Mouse (Mus musculus): Measurements from ENCODE around the gene 2310034G01Rik. TPM values are rescaled to one million over a fixed set of nuclear protein-coding genes. Genes with fewer than 3 reads are reported as not detected.

2310034G01Rik gene
- polyA plus RNA-seq, 1 experiment from 2014 or later: 1.5 TPM

DNA sequence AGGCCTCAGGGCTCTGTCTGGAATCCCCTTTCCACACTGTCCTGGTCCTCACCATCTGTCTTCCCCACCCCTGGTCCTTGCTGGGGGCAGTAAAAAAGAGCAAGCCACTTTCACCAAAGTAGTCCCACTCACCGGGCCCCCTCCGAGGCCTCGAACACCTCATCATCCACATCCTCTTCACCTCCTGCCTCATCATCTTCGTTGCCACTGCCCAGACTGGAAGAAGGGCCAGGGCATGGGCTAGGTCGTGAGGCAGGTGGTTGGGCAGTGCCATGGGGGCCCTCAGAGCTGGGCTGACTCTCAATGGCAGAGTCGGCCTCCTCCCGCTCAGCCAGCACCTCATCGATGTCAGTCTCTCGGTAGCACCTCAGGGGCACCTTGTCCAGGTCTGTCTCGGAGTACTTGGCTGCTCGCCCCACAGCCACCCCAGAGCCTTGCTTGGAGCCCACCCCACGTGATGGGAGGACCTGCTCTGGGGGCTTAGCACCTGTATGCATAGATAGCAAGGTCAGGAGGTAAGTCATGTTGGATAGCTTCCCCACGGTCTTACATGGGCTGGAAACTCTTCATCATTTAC, 27.0 kb downstream of the 2310034G01Rik start:
- no peaks in the 10 kb centered on the region for H3K36me3 ChIP-seq (ENCODE audit: control insufficient read depth, insufficient read depth, low read length)
- no peak overlapping the region for H3K9ac ChIP-seq (ENCODE audit: low read depth, low read length)
- H3K9me3 ChIP-seq (ENCODE audit: control insufficient read depth, low read length): no peaks in the 10 kb centered on the region
- H3K27ac ChIP-seq (ENCODE audit: low read depth, low read length): no peak overlapping the region
- WGBS: 70% methylated on average over 13 of the region's 13 CpGs
- peaks cover 22% of the 10 kb centered on the region for H3K4me1 ChIP-seq (replicated peaks; ENCODE audit: control insufficient read depth, insufficient read depth, low read length)
- DNase-seq (ENCODE audit: low spot score) (no peak), ATAC-seq (replicated peaks; ENCODE audit: low FRiP score) (no peak)
- no peak overlapping the region for H3K4me2 ChIP-seq
- peaks cover 96% of the 10 kb centered on the region for H3K27me3 ChIP-seq (replicated peaks; ENCODE audit: control insufficient read depth, insufficient read depth, low read length)
- no peak overlapping the region for H3K4me3 ChIP-seq (ENCODE audit: low read depth, low read length)

- Histone ChIP-seq H3K27me3 (replicated peaks; ENCODE audit: control insufficient read depth, insufficient read depth, low read length) (peaks cover 100% of the 10 kb centered on the region), H3K27ac (ENCODE audit: low read depth, low read length) (no peak overlapping the region), H3K4me3 (ENCODE audit: low read depth, low read length) (no peak overlapping the region), H3K36me3 (ENCODE audit: control insufficient read depth, insufficient read depth, low read length) (no peaks in the 10 kb centered on the region), H3K4me1 (replicated peaks; ENCODE audit: control insufficient read depth, insufficient read depth, low read length) (peaks cover 24% of the 10 kb centered on the region), H3K9ac (ENCODE audit: low read depth, low read length) (no peak overlapping the region), H3K4me2 (no peak overlapping the region), H3K9me3 (ENCODE audit: control insufficient read depth, low read length) (no peaks in the 10 kb centered on the region)
- 56% methylated on average over 11 of the region's 11 CpGs for WGBS
- DNase-seq (ENCODE audit: low spot score) (no peak), ATAC-seq (replicated peaks; ENCODE audit: low FRiP score) (no peak)
These were observed 27.7 kb downstream of the 2310034G01Rik start for GRCm38 (mm10) chr19:46322144-46322995.

GRCm38 (mm10) chr19:46321101-46321943, 28.8 kb downstream of the 2310034G01Rik start:
- DNase-seq (ENCODE audit: low spot score) (no peak), ATAC-seq (replicated peaks; ENCODE audit: low FRiP score) (no peak)
- no peaks in the 10 kb centered on the region for H3K36me3 ChIP-seq (ENCODE audit: control insufficient read depth, insufficient read depth, low read length)
- no peak overlapping the region for H3K4me2 ChIP-seq
- no peak overlapping the region for H3K27ac ChIP-seq (ENCODE audit: low read depth, low read length)
- WGBS: 29% methylated on average over 6 of the region's 6 CpGs
- no peak overlapping the region for H3K9ac ChIP-seq (ENCODE audit: low read depth, low read length)
- H3K9me3 ChIP-seq (ENCODE audit: control insufficient read depth, low read length): no peaks in the 10 kb centered on the region
- H3K4me1 ChIP-seq (replicated peaks; ENCODE audit: control insufficient read depth, insufficient read depth, low read length): peaks cover 24% of the 10 kb centered on the region
- peaks cover 100% of the 10 kb centered on the region for H3K27me3 ChIP-seq (replicated peaks; ENCODE audit: control insufficient read depth, insufficient read depth, low read length)
- H3K4me3 ChIP-seq (ENCODE audit: low read depth, low read length): no peak overlapping the region

DNA sequence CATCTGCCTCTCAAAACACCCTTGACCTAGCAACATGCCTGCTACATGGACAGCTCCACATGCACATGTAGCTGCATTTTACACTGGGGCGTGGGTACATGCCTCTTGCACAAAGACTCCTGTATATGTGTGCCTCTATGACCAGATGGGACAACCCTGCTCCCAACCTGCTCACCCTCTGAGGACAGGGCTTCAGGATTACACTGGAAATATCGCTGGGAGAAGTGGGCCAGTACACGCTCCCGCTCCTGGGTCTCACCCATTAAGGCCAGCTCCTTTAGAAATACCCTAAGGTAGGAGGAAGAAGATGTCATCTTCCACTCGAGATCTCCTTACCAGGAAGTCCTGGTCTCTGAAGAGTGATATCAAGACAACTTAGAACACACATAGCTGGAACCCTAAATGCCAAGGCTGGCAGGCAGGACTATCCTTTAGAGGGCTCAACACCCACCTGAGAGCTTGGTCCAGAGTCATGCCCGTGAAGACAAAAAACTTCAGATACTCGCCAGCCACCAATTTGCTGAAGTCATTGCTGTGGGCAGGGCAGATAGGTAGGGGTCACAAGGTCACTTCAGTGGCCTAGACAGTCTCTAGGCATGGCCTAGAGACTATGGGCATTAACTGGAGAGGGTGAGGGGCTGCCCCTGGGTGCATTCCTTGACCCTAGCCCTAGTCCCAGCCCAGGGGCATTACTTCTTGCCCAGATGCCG, 29.9 kb downstream of the 2310034G01Rik start:
- H3K36me3 ChIP-seq (ENCODE audit: control insufficient read depth, insufficient read depth, low read length): no peaks in the 10 kb centered on the region

DNA sequence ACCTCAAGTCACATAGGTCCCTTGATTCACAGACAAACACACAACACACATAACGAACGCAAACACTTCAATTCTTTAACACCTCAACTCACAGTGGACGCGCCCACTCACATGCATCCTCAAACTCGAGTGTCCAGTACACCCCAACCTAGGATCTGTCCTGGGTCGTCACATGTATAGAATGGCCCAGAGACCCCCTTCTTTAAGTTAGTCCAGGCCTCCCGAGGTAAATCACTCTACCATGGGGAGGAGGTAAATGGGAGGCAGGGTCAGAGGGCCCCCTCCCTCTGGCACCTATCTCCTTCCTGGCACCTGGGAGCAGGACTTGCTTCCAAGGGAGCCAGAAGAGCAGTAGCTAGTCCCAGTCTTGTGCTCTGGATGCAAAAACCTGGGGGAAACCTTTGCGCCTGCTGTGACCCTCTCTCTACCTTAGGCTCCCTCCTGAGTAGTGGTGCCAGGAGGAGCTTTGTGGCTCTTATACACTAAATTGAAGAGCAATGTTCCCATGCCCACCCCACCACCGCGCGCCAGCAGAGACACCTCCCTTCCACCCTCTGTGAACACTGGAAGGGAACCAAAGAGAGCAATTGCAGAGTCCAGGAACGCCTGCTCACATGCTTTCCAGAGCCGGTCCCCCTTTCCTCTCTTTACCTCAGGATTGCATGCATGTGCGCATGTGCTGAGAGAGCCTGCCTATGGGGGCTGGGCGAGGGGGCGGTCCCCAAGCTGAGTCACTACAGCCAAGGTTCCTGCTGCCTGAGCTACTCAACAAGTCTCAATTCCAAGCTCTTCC, 31.3 kb downstream of the 2310034G01Rik start:
- Histone ChIP-seq H3K9ac (ENCODE audit: low read depth, low read length) (no peak overlapping the region), H3K4me2 (peak overlapping the region; percentile 79), H3K4me3 (ENCODE audit: low read depth, low read length) (no peak overlapping the region)

More for the DNA sequence above, 29.9 kb downstream of the 2310034G01Rik start:
- Histone ChIP-seq H3K9ac (ENCODE audit: low read depth, low read length) (no peak overlapping the region), H3K4me2 (no peak overlapping the region), H3K27ac (ENCODE audit: low read depth, low read length) (no peak overlapping the region; the same call in 1 of the 2 replicates), H3K4me3 (ENCODE audit: low read depth, low read length) (no peak overlapping the region), H3K9me3 (ENCODE audit: control insufficient read depth, low read length) (no peaks in the 10 kb centered on the region), H3K4me1 (replicated peaks; ENCODE audit: control insufficient read depth, insufficient read depth, low read length) (peaks cover 31% of the 10 kb centered on the region), H3K27me3 (replicated peaks; ENCODE audit: control insufficient read depth, insufficient read depth, low read length) (peaks cover 100% of the 10 kb centered on the region)
- WGBS: 71% methylated on average over 8 of the region's 8 CpGs
- ATAC-seq (replicated peaks; ENCODE audit: low FRiP score) (no peak), DNase-seq (ENCODE audit: low spot score) (no peak)

GRCm38 (mm10) chr19:46318031-46318471, 32.1 kb downstream of the 2310034G01Rik start:
- H3K9ac ChIP-seq (ENCODE audit: low read depth, low read length): peak overlapping the region; percentile 49
- peak; percentile 32 for DNase-seq (ENCODE audit: low spot score)
- no peaks in the 10 kb centered on the region for H3K36me3 ChIP-seq (ENCODE audit: control insufficient read depth, insufficient read depth, low read length)
- H3K4me3 ChIP-seq (ENCODE audit: low read depth, low read length): peak overlapping the region; percentile 56
- no peaks in the 10 kb centered on the region for H3K9me3 ChIP-seq (ENCODE audit: control insufficient read depth, low read length)
- 5% methylated on average over 24 of the region's 42 CpGs for whole genome bisulfite sequencing
- H3K4me1 ChIP-seq (replicated peaks; ENCODE audit: control insufficient read depth, insufficient read depth, low read length): peaks cover 47% of the 10 kb centered on the region
- peak overlapping the region; percentile 79 for H3K4me2 ChIP-seq
- H3K27me3 ChIP-seq (replicated peaks; ENCODE audit: control insufficient read depth, insufficient read depth, low read length): peaks cover 94% of the 10 kb centered on the region
- no peak for ATAC-seq (replicated peaks; ENCODE audit: low FRiP score)
- no peak overlapping the region for H3K27ac ChIP-seq (ENCODE audit: low read depth, low read length)

More for the DNA sequence above, 31.3 kb downstream of the 2310034G01Rik start:
- no peaks in the 10 kb centered on the region for H3K36me3 ChIP-seq (ENCODE audit: control insufficient read depth, insufficient read depth, low read length)
- H3K9me3 ChIP-seq (ENCODE audit: control insufficient read depth, low read length): no peaks in the 10 kb centered on the region
- peaks cover 43% of the 10 kb centered on the region for H3K4me1 ChIP-seq (replicated peaks; ENCODE audit: control insufficient read depth, insufficient read depth, low read length)
- DNase-seq (ENCODE audit: low spot score) (no peak), ATAC-seq (replicated peaks; ENCODE audit: low FRiP score) (no peak)
- H3K27ac ChIP-seq (ENCODE audit: low read depth, low read length): no peak overlapping the region
- peaks cover 96% of the 10 kb centered on the region for H3K27me3 ChIP-seq (replicated peaks; ENCODE audit: control insufficient read depth, insufficient read depth, low read length)
- 14% methylated on average over 16 of the region's 16 CpGs for WGBS

- Histone ChIP-seq H3K4me2 (peak overlapping the region; percentile 79), H3K9me3 (ENCODE audit: control insufficient read depth, low read length) (no peaks in the 10 kb centered on the region), H3K36me3 (ENCODE audit: control insufficient read depth, insufficient read depth, low read length) (no peaks in the 10 kb centered on the region), H3K4me3 (ENCODE audit: low read depth, low read length) (peak overlapping the region; percentile 56), H3K9ac (ENCODE audit: low read depth, low read length) (peak overlapping the region; percentile 49), H3K4me1 (replicated peaks; ENCODE audit: control insufficient read depth, insufficient read depth, low read length) (peaks cover 47% of the 10 kb centered on the region), H3K27me3 (replicated peaks; ENCODE audit: control insufficient read depth, insufficient read depth, low read length) (peaks cover 89% of the 10 kb centered on the region), H3K27ac (ENCODE audit: low read depth, low read length) (no peak overlapping the region)
- ATAC-seq (replicated peaks; ENCODE audit: low FRiP score) (no peak), DNase-seq (ENCODE audit: low spot score) (peak; percentile 42)
- 3% methylated on average over 45 of the region's 48 CpGs for WGBS
These were observed 32.6 kb downstream of the 2310034G01Rik start for GRCm38 (mm10) chr19:46317546-46317885.

Measured in liver, embryonic 11.5 days (tissue).